Mouse (Mus musculus) lung, postnatal 0 days (tissue): ENCODE data around the gene Nod1.

Source experiments
- CTCF ChIP-seq: IDR thresholded peaks from 2 replicates; pipeline ENCODE4 v1.5.1; 2016; ENCODE audit warnings: antibody characterized with exemption, mild to moderate bottlenecking
- EP300 ChIP-seq: IDR thresholded peaks from 2 replicates; pipeline ENCODE4 v1.6.1; 2016; ENCODE audit warnings: antibody characterized with exemption, mild to moderate bottlenecking, control low read depth

DNA sequence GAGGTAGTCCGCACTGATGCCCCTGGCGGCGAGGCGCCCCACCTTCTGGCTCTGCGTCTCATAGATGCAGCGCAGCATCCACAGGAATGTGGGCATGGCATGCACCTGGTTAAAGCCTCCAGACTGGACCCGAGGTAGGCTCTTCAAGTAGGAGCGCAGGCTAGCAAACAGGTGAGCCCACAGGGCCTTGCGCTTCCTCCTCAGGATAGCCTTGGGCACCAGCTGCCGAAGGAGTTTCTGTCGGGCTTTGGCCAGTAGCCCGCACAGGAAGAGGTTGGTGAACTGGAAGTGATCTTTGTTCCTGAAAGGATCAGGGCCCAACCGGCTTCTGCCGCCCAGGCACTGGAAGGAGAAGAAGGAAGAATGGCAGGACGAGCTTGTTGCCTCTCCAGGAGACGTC, 29.1 kb downstream of the Nod1 start:
- TF ChIP-seq CTCF (no peak), EP300 (no peak)
